ENCODE assay signal across 8 mouse cellular contexts in genomic region chr10:86483968-86484367, GRCm38 (mm10). TPM values are rescaled to one million over a fixed set of nuclear protein-coding genes. Genes with fewer than 3 reads are reported as not detected.
A peak's percentile ranks its signal among the peaks of the same experiment; 100 is the strongest.
DNase-seq lines count a peak whose midpoint lies in the region; ATAC-seq lines count a peak whose summit lies in the region.

No protein-coding gene starts in this region.

- H3K4me3 ChIP-seq in limb, embryonic 11.5 days (ENCODE audit: low read depth, low read length) = no peak overlapping the region

- no peak for ATAC-seq in limb, embryonic 11.5 days (ENCODE audit: insufficient number of reproducible peaks, low FRiP score, low TSS enrichment, low read depth)

- no peak overlapping the region for H3K4me2 ChIP-seq in limb, embryonic 11.5 days (ENCODE audit: low read depth, severe bottlenecking)

- H3K27me3 ChIP-seq in limb, embryonic 11.5 days (ENCODE audit: control insufficient read depth, insufficient read depth, low read length) = no peaks in the 10 kb centered on the region

- H3K27ac ChIP-seq in limb, embryonic 11.5 days (replicated peaks; ENCODE audit: low read depth, low read length) = no peak overlapping the region

- WGBS in limb, embryonic 11.5 days = 14% methylated on average over 3 of the region's 3 CpGs

- H3K9me3 ChIP-seq in limb, embryonic 11.5 days (ENCODE audit: control insufficient read depth, low read length) = no peaks in the 10 kb centered on the region

- no peak overlapping the region for H3K9ac ChIP-seq in limb, embryonic 11.5 days (ENCODE audit: low read length)

- H3K36me3 ChIP-seq in limb, embryonic 11.5 days (ENCODE audit: control insufficient read depth, insufficient read depth, low read length) = no peaks in the 10 kb centered on the region

- DNase-seq in kidney, adult 9 months = peak; percentile 25
- no peak for DNase-seq in kidney, postnatal 14 days
- peak; percentile 63 for DNase-seq in ES-CJ7 (ENCODE audit: low read depth, low spot score)
- DNase-seq in T-cell, adult 2 months (ENCODE audit: low spot score) = peak; percentile 5
- peak; percentile 43 for DNase-seq in limb, embryonic 11.5 days (ENCODE audit: low spot score)
- DNase-seq in thymus, postnatal 0 days (ENCODE audit: low spot score) = peak; percentile 47
- DNase-seq in ovary, postnatal 10 days (ENCODE audit: low spot score) = no peak
- no peak for DNase-seq in ovary, adult 18-20 months (ENCODE audit: low spot score)

- peaks cover 4% of the 10 kb centered on the region; the same call in 1 of the 2 replicates for H3K4me1 ChIP-seq in limb, embryonic 11.5 days (ENCODE audit: control insufficient read depth, insufficient read depth, low read length)

RNA-seq across cellular contexts. Expression of gene Syn3, which starts 14.7 kb away (rescaled TPM):
- polyA plus RNA-seq in limb, embryonic 11.5 days (2014; fragmentation: Nextera tagmentation; extraction: Ambion mirVana) = 3.9 and 4.0 TPM in 2 replicates
- polyA plus RNA-seq in thymus, postnatal 0 days (2015; fragmentation: Nextera tagmentation; extraction: Ambion mirVana) = 0.98 and 1.1 TPM in 2 replicates

Comparison
In these comparisons a context has a peak if more than half of its experiments do, and no peak if none do; other contexts are left out.
1. DNase-seq: peak in kidney, adult 9 months (single experiment), ES-CJ7 (single experiment), T-cell, adult 2 months (single experiment), limb, embryonic 11.5 days (single experiment) and thymus, postnatal 0 days (single experiment); none in kidney, postnatal 14 days (single experiment), ovary, postnatal 10 days (single experiment) and ovary, adult 18-20 months (single experiment).